Mouse (Mus musculus): ENCODE data around the gene Aim2.
"Not testable (repeated sequence)": the region's sequence is repeated elsewhere in the genome, so short reads cannot be mapped to it uniquely, and the experiment has no call there.

DNA sequence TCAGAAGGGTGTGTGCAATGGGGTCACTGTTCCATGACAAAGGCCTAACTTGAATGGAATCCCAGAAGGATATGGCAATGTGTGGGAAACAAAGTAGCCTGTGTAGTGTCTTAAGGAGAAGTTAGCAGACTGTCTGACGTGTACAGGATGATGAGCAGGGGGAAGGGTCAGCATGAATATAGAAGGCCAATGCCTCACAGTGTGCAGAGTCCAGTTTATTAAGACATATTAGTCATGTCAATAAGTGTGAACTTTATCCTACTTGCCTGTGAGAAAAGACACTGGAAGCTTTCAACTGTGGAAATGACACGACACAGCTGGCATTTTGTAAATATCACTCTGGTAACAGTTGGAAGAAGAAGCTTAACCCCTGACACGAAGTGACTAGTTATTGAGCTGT, 47.9 kb upstream of the Aim2 start:
- TF ChIP-seq CTCF, POLR2A (IDR thresholded peaks at IDR 0.05; ENCODE audit: extremely low read depth, insufficient read depth, low read length): not testable (repeated sequence)

Measured in cortical plate, adult 2 months (tissue).